Mouse (Mus musculus) liver, embryonic 14.5 days (tissue): Measurements from ENCODE around the gene Fez1. TPM values are rescaled to one million over a fixed set of nuclear protein-coding genes. Genes with fewer than 3 reads are reported as not detected.
A peak's percentile ranks its signal among the peaks of the same experiment; 100 is the strongest.

Source experiments
- ATAC-seq: fragments of 200-750 bp; cut with Nextera tagmentation; 2 replicates; pipeline ENCODE4 v1.8.0; 2017; ENCODE audit warnings: moderate number of reproducible peaks, mild to moderate bottlenecking, moderate library complexity; ENCODE audit not compliant: insufficient read depth
- DNase-seq, 3 experiments: peaks; one replicate each; pipeline ENCODE4 v3.0.0-alpha.2; 2012 to 2013; ENCODE audit warnings: low read depth in 3 of 3, low spot score in 3 of 3
- H3K27ac ChIP-seq: fragments of 300-500 bp; sonication (generic); 2 replicates; pipeline ENCODE4 v1.5.1; 2014; ENCODE audit warnings: moderate library complexity, mild to moderate bottlenecking, control low read depth, inconsistent platforms
- H3K27me3 ChIP-seq: fragments of 300-500 bp; sonication (generic); 2 replicates; pipeline ENCODE4 v1.6.1; 2014; ENCODE audit warnings: mild to moderate bottlenecking, low read length, moderate library complexity; ENCODE audit not compliant: control insufficient read depth, insufficient read depth
- H3K36me3 ChIP-seq: fragments of 300-500 bp; sonication (generic); replicated peaks from 2 replicates; pipeline ENCODE4 v1.6.1; 2014; ENCODE audit warnings: low read depth; ENCODE audit not compliant: control insufficient read depth, insufficient read depth
- H3K4me1 ChIP-seq, 2 experiments: fragments of 200-500 bp in 1 of 2; fragments of 300-500 bp in 1 of 2; sonication (generic) in 1 of 2; replicated peaks; 2 replicates each; pipeline ENCODE4 v1.6.1; 2012 to 2014; ENCODE audit warnings: antibody characterized with exemption in 1 of 2, inconsistent platforms in 1 of 2, low read length in 1 of 2; ENCODE audit not compliant: control insufficient read depth in 2 of 2, insufficient read depth in 2 of 2
- H3K4me2 ChIP-seq: fragments of 300-500 bp; sonication (generic); 2 replicates; pipeline ENCODE4 v1.6.1; 2014; ENCODE audit warnings: low read depth, mild to moderate bottlenecking, control low read depth, moderate library complexity
- H3K4me3 ChIP-seq, 2 experiments: fragments of 200-500 bp in 1 of 2; fragments of 300-500 bp in 1 of 2; sonication (generic) in 1 of 2; 2 replicates each; pipeline ENCODE4 v1.5.1; 2012 to 2014; ENCODE audit warnings: low read depth in 2 of 2, low read length in 2 of 2, mild to moderate bottlenecking in 2 of 2, control low read depth in 1 of 2, inconsistent platforms in 1 of 2, moderate library complexity in 1 of 2; ENCODE audit not compliant: insufficient read depth in 1 of 2
- H3K9ac ChIP-seq: fragments of 300-500 bp; sonication (generic); replicated peaks from 2 replicates; pipeline ENCODE4 v1.6.1; 2014; ENCODE audit warnings: mild to moderate bottlenecking, control low read depth, moderate library complexity
- H3K9me3 ChIP-seq: fragments of 300-500 bp; sonication (generic); 2 replicates; pipeline ENCODE4 v1.6.1; 2016; ENCODE audit warnings: low read length, mixed read lengths; ENCODE audit not compliant: control insufficient read depth
- CTCF ChIP-seq: IDR thresholded peaks from 2 replicates; pipeline ENCODE4 v1.5.1; 2016; ENCODE audit warnings: antibody characterized with exemption, low read depth, control low read depth
- EP300 ChIP-seq: IDR thresholded peaks from 2 replicates; pipeline ENCODE4 v1.6.1; 2016; ENCODE audit warnings: antibody characterized with exemption, low read depth
- WGBS: fragments of 180-500 bp; shearing (Covaris S2); extraction: QIAGEN DNeasy Blood & Tissue Kit; methylation state at CpG from one replicate; pipeline ENCODE4 v1.1.7; 2014; ENCODE audit not compliant: insufficient replicate concordance; 5-methylcytosine and 5-hydroxymethylcytosine counted together
- polyA plus RNA-seq, 2 experiments: library from polyadenylated mRNA; depleted of rRNA in 1 of 2; stranded (reverse) in 1 of 2; unstranded in 1 of 2; fragments of >200 nt; fragmentation: Nextera tagmentation in 1 of 2; extraction: Ambion mirVana in 1 of 2; gene quantifications; 2 replicates each; pipeline versions ENCODE4 v1.2.1 to v1.2.3; 2012 to 2014

The Fez1 gene
- polyA plus RNA-seq, 2 experiments: 0.12 to 0.28 TPM

DNA sequence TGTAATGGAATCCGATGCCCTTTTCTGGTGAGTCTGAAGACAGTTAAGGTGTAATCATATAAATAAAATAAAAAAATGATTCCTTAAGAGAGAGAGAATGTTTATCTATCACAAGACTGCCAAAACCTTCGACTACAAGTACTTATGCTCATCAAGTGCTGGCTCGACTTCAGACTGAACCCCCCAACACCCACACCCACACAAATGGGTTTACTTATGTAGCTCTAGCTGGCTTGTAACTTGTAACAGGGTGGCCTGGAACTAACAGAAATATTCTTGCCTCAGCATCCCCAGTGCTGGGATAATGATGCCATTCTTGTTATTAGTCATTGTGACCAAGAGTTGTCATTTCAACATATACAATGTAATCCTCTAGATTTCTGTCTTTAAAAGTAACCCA lies 17.7 kb upstream of the Fez1 start:
- Histone ChIP-seq H3K4me3 (no peak overlapping the region), H3K9ac (no peak overlapping the region), H3K4me1 (no peaks in the 10 kb centered on the region), H3K9me3 (no peaks in the 10 kb centered on the region), H3K4me2 (no peak overlapping the region), H3K27me3 (no peaks in the 10 kb centered on the region), H3K27ac (no peak overlapping the region), H3K36me3 (no peaks in the 10 kb centered on the region)
- 56% methylated on average over 3 of the region's 3 CpGs for WGBS
- ATAC-seq (no peak), DNase-seq (no peak)
- TF ChIP-seq EP300: no peak
- no peak for TF ChIP-seq CTCF

DNA sequence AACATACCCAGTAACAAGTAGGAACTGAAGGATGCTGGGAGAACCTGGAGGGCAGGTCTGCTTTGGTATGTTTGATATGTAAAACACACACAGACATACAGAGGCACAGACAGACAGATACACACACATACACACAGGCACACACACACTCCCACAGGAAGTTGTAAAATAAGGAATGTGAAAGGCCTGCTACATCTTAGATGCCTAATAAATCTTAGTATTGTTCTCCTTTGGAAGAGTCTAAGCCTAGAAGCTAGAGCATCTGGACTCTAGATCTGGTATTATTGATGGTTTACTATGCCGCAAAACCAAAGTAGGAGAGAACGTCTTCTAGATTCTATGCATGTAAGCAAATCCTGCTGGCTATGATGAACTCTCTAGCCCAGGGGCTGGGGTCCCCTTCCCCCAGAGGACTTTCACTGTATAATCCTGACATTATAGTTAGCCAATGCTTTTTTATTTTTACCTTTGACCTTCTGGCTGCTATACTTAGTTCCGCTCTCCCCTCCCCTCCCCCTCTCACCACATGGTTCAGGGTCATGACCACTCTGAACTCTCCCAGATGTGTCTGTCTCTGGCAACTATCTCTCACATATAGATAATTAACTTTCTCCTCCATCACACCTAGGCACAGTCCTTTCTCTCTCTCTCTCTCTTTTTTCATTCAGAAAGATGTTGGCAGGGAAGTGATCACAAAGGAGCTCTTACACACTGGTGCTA lies 16.2 kb upstream of the Fez1 start:
- ATAC-seq (no peak), DNase-seq (no peak)
- H3K9ac ChIP-seq: no peak overlapping the region
- TF ChIP-seq EP300 (no peak), CTCF (no peak)
- H3K27me3 ChIP-seq: no peaks in the 10 kb centered on the region
- no peak overlapping the region for H3K4me3 ChIP-seq
- no peaks in the 10 kb centered on the region for H3K9me3 ChIP-seq
- H3K4me1 ChIP-seq: no peaks in the 10 kb centered on the region
- no peak overlapping the region for H3K27ac ChIP-seq
- 80% methylated on average over 3 of the region's 3 CpGs for WGBS
- H3K36me3 ChIP-seq: no peaks in the 10 kb centered on the region
- H3K4me2 ChIP-seq: no peak overlapping the region

DNA sequence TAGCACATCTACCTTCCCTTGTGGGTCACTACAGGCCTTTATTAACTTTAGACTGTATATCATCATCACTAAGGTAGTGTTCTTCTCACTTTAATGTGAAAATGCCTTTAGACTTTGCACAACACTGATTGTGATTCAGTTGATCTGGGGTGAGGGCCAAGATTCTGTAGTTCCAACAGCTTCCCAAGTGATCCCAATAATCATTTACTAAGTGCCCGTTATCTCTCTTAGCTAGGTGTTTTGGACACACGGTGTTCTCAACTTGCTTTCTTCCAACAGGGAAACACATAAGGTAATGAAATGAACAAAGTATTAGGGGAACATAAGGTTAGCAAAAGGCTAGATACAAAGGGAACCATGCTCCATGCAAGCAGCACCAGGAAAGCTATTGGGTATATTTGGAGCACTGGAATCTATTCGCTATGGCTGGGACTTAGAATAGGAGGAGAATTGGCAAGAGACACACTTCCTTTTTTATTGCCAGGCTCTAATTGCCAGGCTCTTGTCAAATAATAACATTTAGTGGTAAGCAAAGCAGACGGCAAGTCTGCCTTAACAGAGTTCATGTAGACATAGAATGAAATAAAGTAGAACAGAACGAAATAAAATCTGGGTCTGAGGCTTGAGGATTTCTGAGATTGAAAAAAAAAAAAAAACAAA lies 13.4 kb upstream of the Fez1 start:
- 62% methylated on average over 5 of the region's 5 CpGs for WGBS
- Histone ChIP-seq H3K4me1 (no peaks in the 10 kb centered on the region), H3K9ac (no peak overlapping the region), H3K27ac (no peak overlapping the region), H3K4me2 (no peak overlapping the region), H3K36me3 (no peaks in the 10 kb centered on the region), H3K27me3 (no peaks in the 10 kb centered on the region), H3K4me3 (no peak overlapping the region), H3K9me3 (no peaks in the 10 kb centered on the region)
- TF ChIP-seq CTCF (no peak), EP300 (no peak)
- no peak for ATAC-seq
- DNase-seq: no peak

DNA sequence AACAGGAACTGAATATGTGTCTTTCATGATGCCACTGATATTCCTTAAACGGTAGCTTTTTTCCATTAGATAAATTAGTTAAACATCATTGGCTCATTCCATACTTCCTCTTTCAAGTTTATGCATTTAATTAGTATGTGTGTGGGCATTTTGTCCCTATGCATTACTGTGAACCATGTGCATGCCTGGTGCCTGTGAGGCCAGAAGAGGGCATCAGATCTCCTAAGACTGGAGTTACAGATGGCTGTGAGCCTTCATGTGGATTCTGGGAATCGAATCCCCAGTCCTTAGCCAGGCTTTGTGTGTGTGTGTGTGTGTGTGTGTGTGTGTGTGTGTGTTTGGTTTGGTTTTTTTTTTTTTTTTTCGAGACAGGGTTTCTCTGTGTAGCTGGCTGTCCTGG lies 7.2 kb upstream of the Fez1 start:
- ATAC-seq: no peak
- Histone ChIP-seq H3K4me2 (no peak overlapping the region), H3K4me1 (no peaks in the 10 kb centered on the region), H3K27me3 (no peaks in the 10 kb centered on the region), H3K9me3 (no peaks in the 10 kb centered on the region), H3K4me3 (no peak overlapping the region), H3K36me3 (no peaks in the 10 kb centered on the region), H3K9ac (no peak overlapping the region), H3K27ac (no peak overlapping the region)
- TF ChIP-seq CTCF (0 out of 2 replicates have a peak, but pooled peaks have one; percentile 21), EP300 (no peak)
- DNase-seq: no peak
- WGBS: 39% methylated on average over 3 of the region's 3 CpGs

DNA sequence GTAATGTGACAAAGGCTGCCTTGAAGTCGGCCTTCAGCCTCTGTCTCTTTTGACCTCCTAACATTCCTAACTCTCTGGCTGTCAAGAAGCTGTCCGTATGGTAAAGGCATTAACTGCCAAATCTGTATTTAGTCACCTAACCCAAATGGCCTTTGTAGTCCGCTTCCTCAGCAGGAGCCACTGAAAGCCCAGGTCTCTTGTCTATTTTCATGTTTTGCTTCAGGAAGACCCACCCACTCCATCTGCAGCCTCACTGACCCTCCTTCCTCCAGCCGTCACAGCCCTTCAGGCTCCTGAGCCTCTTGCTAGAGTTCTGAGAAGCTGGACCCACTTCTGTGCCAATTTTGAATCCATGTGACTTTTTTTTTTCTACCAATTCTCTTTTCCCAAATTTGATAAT lies 2.8 kb upstream of the Fez1 start:
- no peak overlapping the region for H3K9ac ChIP-seq
- ATAC-seq: no peak
- H3K36me3 ChIP-seq: no peaks in the 10 kb centered on the region

More for the DNA sequence above, 2.8 kb upstream of the Fez1 start:
- DNase-seq: no peak
- Histone ChIP-seq H3K4me1 (no peaks in the 10 kb centered on the region), H3K4me2 (no peak overlapping the region), H3K9me3 (no peaks in the 10 kb centered on the region), H3K27me3 (no peaks in the 10 kb centered on the region), H3K4me3 (no peak overlapping the region), H3K27ac (no peak overlapping the region)
- TF ChIP-seq CTCF (no peak), EP300 (no peak)
- WGBS: 63% methylated on average over 4 of the region's 4 CpGs
